In genomic region chr5:44693674-44694073, GRCm38 (mm10) we compare ENCODE assay signal across 25 mouse cellular contexts.
A peak's percentile ranks its signal among the peaks of the same experiment; 100 is the strongest.
DNase-seq lines count a peak whose midpoint lies in the region; ATAC-seq and TF ChIP-seq lines count a peak whose summit lies in the region.
"Had no signal": no experiment of that assay in that cellular context is flagged by ENCODE, and none has a peak within 500 bp of the region (broad histone marks: within the 10 kb centered on the region; RNA-seq: fewer than 3 reads in every experiment).

No protein-coding gene starts in this region.

- 0 out of 2 replicates have a peak, but pooled peaks have one; percentile 6 for TF ChIP-seq CTCF in hindbrain, postnatal 0 days (IDR thresholded peaks at IDR 0.05; ENCODE audit: low read depth)
- TF ChIP-seq CTCF in brain, embryonic 14.5 days (IDR thresholded peaks at IDR 0.05; ENCODE audit: borderline replicate concordance, extremely low read depth, insufficient read depth, insufficient read length): no peak

- ATAC-seq in forebrain, embryonic 12.5 days (ENCODE audit: low FRiP score): no peak
- ATAC-seq in forebrain, embryonic 11.5 days (replicated peaks; ENCODE audit: low FRiP score): no peak
- ATAC-seq in hindbrain, postnatal 0 days: peak; percentile 64; the same call in 1 of the 2 replicates
- ATAC-seq in midbrain, embryonic 14.5 days (ENCODE audit: low FRiP score, low TSS enrichment): no peak
- no peak for ATAC-seq in CD4-positive, CD25-positive, alpha-beta regulatory T cell, adult 4 months
- ATAC-seq: liver, embryonic 12.5 days had no signal

- H3K36me3 ChIP-seq in forebrain, embryonic 12.5 days (replicated peaks): no peaks in the 10 kb centered on the region
- no peaks in the 10 kb centered on the region for H3K36me3 ChIP-seq in forebrain, embryonic 11.5 days (ENCODE audit: control insufficient read depth, insufficient read depth, low read length)
- no peaks in the 10 kb centered on the region for H3K36me3 ChIP-seq in hindbrain, postnatal 0 days (ENCODE audit: insufficient read depth, low read length)
- H3K36me3 ChIP-seq in hindbrain, embryonic 10.5 days: no peaks in the 10 kb centered on the region
- H3K36me3 ChIP-seq in midbrain, embryonic 14.5 days (ENCODE audit: control insufficient read depth, insufficient read depth, low read length): no peaks in the 10 kb centered on the region
- H3K36me3 ChIP-seq: embryonic facial prominence, embryonic 13.5 days; heart, embryonic 12.5 days; limb, embryonic 12.5 days; liver, embryonic 12.5 days; midbrain, embryonic 12.5 days; stomach, embryonic 15.5 days had no signal

- H3K9ac ChIP-seq in forebrain, embryonic 12.5 days: no peak overlapping the region
- no peak overlapping the region for H3K9ac ChIP-seq in forebrain, embryonic 11.5 days (ENCODE audit: low read length)
- no peak overlapping the region for H3K9ac ChIP-seq in hindbrain, postnatal 0 days (replicated peaks; ENCODE audit: low read length)
- no peak overlapping the region for H3K9ac ChIP-seq in midbrain, embryonic 14.5 days (replicated peaks; ENCODE audit: low read length)
- H3K9ac ChIP-seq: embryonic facial prominence, embryonic 13.5 days; heart, embryonic 12.5 days; limb, embryonic 12.5 days; liver, embryonic 12.5 days; midbrain, embryonic 12.5 days; stomach, embryonic 15.5 days had no signal

- no peak overlapping the region for H3K4me2 ChIP-seq in forebrain, embryonic 12.5 days
- H3K4me2 ChIP-seq in forebrain, embryonic 11.5 days (ENCODE audit: low read depth, low read length, severe bottlenecking): no peak overlapping the region
- no peak overlapping the region for H3K4me2 ChIP-seq in hindbrain, postnatal 0 days (ENCODE audit: low read depth, low read length)
- no peak overlapping the region for H3K4me2 ChIP-seq in midbrain, embryonic 14.5 days (ENCODE audit: low read length)
- H3K4me2 ChIP-seq: embryonic facial prominence, embryonic 13.5 days; heart, embryonic 12.5 days; limb, embryonic 12.5 days; liver, embryonic 12.5 days; midbrain, embryonic 12.5 days; stomach, embryonic 15.5 days had no signal

- no peak overlapping the region for H3K4me3 ChIP-seq in forebrain, embryonic 12.5 days (replicated peaks)
- H3K4me3 ChIP-seq in forebrain, embryonic 11.5 days (ENCODE audit: low read depth, low read length): no peak overlapping the region
- H3K4me3 ChIP-seq in hindbrain, postnatal 0 days (ENCODE audit: low read length): no peak overlapping the region
- H3K4me3 ChIP-seq in hindbrain, embryonic 10.5 days: no peak overlapping the region
- no peak overlapping the region for H3K4me3 ChIP-seq in midbrain, embryonic 14.5 days (replicated peaks; ENCODE audit: low read depth, low read length)
- H3K4me3 ChIP-seq: embryonic facial prominence, embryonic 13.5 days; heart, embryonic 12.5 days; limb, embryonic 12.5 days; liver, embryonic 12.5 days; midbrain, embryonic 12.5 days; stomach, embryonic 15.5 days had no signal

- no peak for DNase-seq in forebrain, embryonic 11.5 days (ENCODE audit: low spot score)
- peak; percentile 70 for DNase-seq in hindbrain, postnatal 0 days (ENCODE audit: low spot score)
- no peak for DNase-seq in hindbrain, embryonic 10.5 days (ENCODE audit: low spot score)
- DNase-seq in brain, embryonic 14.5 days (ENCODE audit: low read depth): peak; percentile 85
- DNase-seq in midbrain, embryonic 14.5 days: peak; percentile 66
- DNase-seq in frontal cortex, postnatal 10 days (ENCODE audit: low spot score in 2 of 2): no peak
- DNase-seq: adrenal gland, postnatal 14 days; cerebellum, adult 9-11 months; gastrocnemius, postnatal 25 days; heart, adult 18-20 months; heart, postnatal 10 days; kidney, adult 11 months; lung, adult 18-20 months; lung, postnatal 10 days; thymus, adult 18-20 months; thymus, postnatal 36 days had no signal

- peaks cover 46% of the 10 kb centered on the region for H3K4me1 ChIP-seq in forebrain, embryonic 12.5 days
- peaks cover 9% of the 10 kb centered on the region for H3K4me1 ChIP-seq in forebrain, embryonic 11.5 days (replicated peaks; ENCODE audit: control insufficient read depth, insufficient read depth, low read length)
- H3K4me1 ChIP-seq in hindbrain, postnatal 0 days (ENCODE audit: insufficient read depth, low read length): 0 out of 2 replicates have a peak, but pooled peaks cover 6% of the 10 kb centered on the region
- H3K4me1 ChIP-seq in hindbrain, embryonic 10.5 days (replicated peaks): peaks cover 40% of the 10 kb centered on the region
- H3K4me1 ChIP-seq in midbrain, embryonic 14.5 days (ENCODE audit: control insufficient read depth, insufficient read depth, low read length): peaks cover 32% of the 10 kb centered on the region
- H3K4me1 ChIP-seq: liver, embryonic 12.5 days; stomach, embryonic 15.5 days had no signal

- H3K27ac ChIP-seq in forebrain, embryonic 12.5 days: 0 out of 2 replicates have a peak overlapping the region, but pooled peaks have one; percentile 1
- no peak overlapping the region for H3K27ac ChIP-seq in forebrain, embryonic 11.5 days (ENCODE audit: low read depth, low read length)
- H3K27ac ChIP-seq in hindbrain, postnatal 0 days: no peak overlapping the region
- H3K27ac ChIP-seq in hindbrain, embryonic 10.5 days: no peak overlapping the region
- H3K27ac ChIP-seq in midbrain, embryonic 14.5 days (replicated peaks; ENCODE audit: low read depth, low read length): no peak overlapping the region
- H3K27ac ChIP-seq: embryonic facial prominence, embryonic 13.5 days; kidney, postnatal 0 days; limb, embryonic 12.5 days; liver, embryonic 12.5 days; midbrain, embryonic 12.5 days; stomach, embryonic 15.5 days had no signal

- 35% methylated on average over 5 of the region's 5 CpGs for WGBS in forebrain, embryonic 12.5 days
- 42% methylated on average over 5 of the region's 5 CpGs for WGBS in forebrain, embryonic 11.5 days
- 10% methylated on average over 5 of the region's 5 CpGs for WGBS in hindbrain, postnatal 0 days
- WGBS in hindbrain, embryonic 10.5 days: 59% methylated on average over 5 of the region's 5 CpGs
- WGBS in midbrain, embryonic 14.5 days: 7% methylated on average over 5 of the region's 5 CpGs

- no peak for TF ChIP-seq POLR2A in brain, embryonic 14.5 days (IDR thresholded peaks at IDR 0.05; ENCODE audit: borderline replicate concordance, extremely low read depth, insufficient read depth, insufficient read length, poor library complexity, severe bottlenecking)

- no peaks in the 10 kb centered on the region for H3K27me3 ChIP-seq in forebrain, embryonic 12.5 days
- H3K27me3 ChIP-seq in forebrain, embryonic 11.5 days (ENCODE audit: control insufficient read depth, insufficient read depth, low read length): no peaks in the 10 kb centered on the region
- no peaks in the 10 kb centered on the region for H3K27me3 ChIP-seq in hindbrain, postnatal 0 days (ENCODE audit: insufficient read depth, low read length)
- H3K27me3 ChIP-seq in hindbrain, embryonic 10.5 days (ENCODE audit: insufficient read depth, poor library complexity, severe bottlenecking): no peaks in the 10 kb centered on the region
- H3K27me3 ChIP-seq in midbrain, embryonic 14.5 days (ENCODE audit: control insufficient read depth, insufficient read depth, low read length): no peaks in the 10 kb centered on the region
- H3K27me3 ChIP-seq: embryonic facial prominence, embryonic 13.5 days; heart, embryonic 12.5 days; limb, embryonic 12.5 days; liver, embryonic 12.5 days; stomach, embryonic 15.5 days had no signal

- no peaks in the 10 kb centered on the region for H3K9me3 ChIP-seq in forebrain, embryonic 12.5 days
- H3K9me3 ChIP-seq in forebrain, embryonic 11.5 days (ENCODE audit: control insufficient read depth, low read length): no peaks in the 10 kb centered on the region
- H3K9me3 ChIP-seq in hindbrain, postnatal 0 days (ENCODE audit: low read length): no peaks in the 10 kb centered on the region
- H3K9me3 ChIP-seq in hindbrain, embryonic 10.5 days: no peaks in the 10 kb centered on the region
- no peaks in the 10 kb centered on the region for H3K9me3 ChIP-seq in midbrain, embryonic 14.5 days (ENCODE audit: control insufficient read depth, low read length)
- H3K9me3 ChIP-seq: embryonic facial prominence, embryonic 13.5 days; heart, embryonic 12.5 days; limb, embryonic 12.5 days; liver, embryonic 12.5 days; midbrain, embryonic 12.5 days; stomach, embryonic 15.5 days had no signal

Comparison
In these comparisons a context has a peak if more than half of its experiments do, and no peak if none do; other contexts are left out.
1. DNase-seq: peak in hindbrain, postnatal 0 days (single experiment), brain, embryonic 14.5 days (single experiment) and midbrain, embryonic 14.5 days (single experiment); none in forebrain, embryonic 11.5 days (single experiment), hindbrain, embryonic 10.5 days (single experiment) and frontal cortex, postnatal 10 days (0 of 2).